Mouse (Mus musculus): ENCODE results near the gene Asb12.
"Not testable (repeated sequence)": the region's sequence is repeated elsewhere in the genome, so short reads cannot be mapped to it uniquely, and the experiment has no call there.

Asb12 gene

GRCm38 (mm10) chrX:95557887-95558286 is at the start of gene Asb12, which contains the start of gene Pfn5:
Gene Asb12 (minus strand): TSS chrX:95557987.
Gene Pfn5 (plus strand): TSS chrX:95558104.
- in situ Hi-C loops (cut with MboI, MseI), result loop anchor here in 1 of 2 experiments (10.0 kb wide), 1 partner anchor 477 kb away; no protein-coding TSS in a partner anchor

DNA sequence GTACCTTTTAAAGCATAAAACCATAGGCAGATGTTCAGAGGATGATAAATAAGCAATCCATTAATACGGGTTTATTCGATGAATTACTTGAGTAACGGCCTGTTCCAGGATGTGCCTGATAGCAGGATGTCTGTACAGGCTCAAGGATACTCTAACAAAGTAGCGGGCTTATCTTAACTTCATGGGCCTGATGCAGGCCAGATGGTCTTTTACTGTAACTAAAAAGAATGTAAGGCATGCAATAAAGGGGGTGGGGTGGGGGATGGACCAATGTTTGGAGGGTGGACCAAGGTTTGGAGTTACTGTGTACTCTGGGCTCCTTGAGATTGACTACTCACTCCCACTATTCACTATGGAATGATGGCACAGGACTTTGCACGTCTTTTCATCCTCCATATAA is 42.8 kb upstream of the Asb12 start:
- in situ Hi-C loops (cut with MboI, MseI), result no loop called here

GRCm38 (mm10) chrX:95554321-95554720 is 3.5 kb downstream of the Asb12 start:
- in situ Hi-C loops (cut with MboI, MseI), result loop anchor here in 1 of 2 experiments (10.0 kb wide), 1 partner anchor 480 kb away; no protein-coding TSS in a partner anchor

- in situ Hi-C loops (cut with MboI, MseI), result not testable (repeated sequence)
Measured at GRCm38 (mm10) chrX:95535493-95535892, 22.3 kb downstream of the Asb12 start.

- in situ Hi-C loops (cut with MboI, MseI), result no loop called here
Measured at GRCm38 (mm10) chrX:95525166-95525565, 32.6 kb downstream of the Asb12 start.

- in situ Hi-C loops (cut with MboI, MseI), result no loop called here
Measured at GRCm38 (mm10) chrX:95523883-95524282, 33.9 kb downstream of the Asb12 start.

GRCm38 (mm10) chrX:95457166-95457565 is 100.6 kb downstream of the Asb12 start:
- in situ Hi-C loops (cut with MboI, MseI), result no loop called here

DNA sequence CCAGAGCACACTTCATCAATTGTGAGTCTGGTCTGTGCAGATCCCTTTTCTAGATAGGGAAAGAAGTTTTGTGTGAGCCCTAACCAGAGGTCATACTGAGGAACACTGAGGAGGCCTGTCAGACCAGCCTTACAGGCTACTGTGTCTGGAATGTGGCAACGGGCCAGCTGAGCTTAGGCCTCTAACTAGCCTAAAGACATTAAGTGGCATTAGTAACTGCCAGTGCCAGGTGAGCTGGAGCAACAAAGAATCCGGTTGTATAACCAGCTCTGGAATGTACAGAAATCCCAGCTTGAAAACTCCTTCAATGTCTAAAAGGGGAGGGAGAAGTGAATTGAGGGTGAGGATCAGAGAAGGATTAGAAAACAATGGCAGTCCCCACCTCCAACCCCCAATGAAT is 111.9 kb downstream of the Asb12 start:
- in situ Hi-C loops (cut with MboI, MseI), result no loop called here

DNA sequence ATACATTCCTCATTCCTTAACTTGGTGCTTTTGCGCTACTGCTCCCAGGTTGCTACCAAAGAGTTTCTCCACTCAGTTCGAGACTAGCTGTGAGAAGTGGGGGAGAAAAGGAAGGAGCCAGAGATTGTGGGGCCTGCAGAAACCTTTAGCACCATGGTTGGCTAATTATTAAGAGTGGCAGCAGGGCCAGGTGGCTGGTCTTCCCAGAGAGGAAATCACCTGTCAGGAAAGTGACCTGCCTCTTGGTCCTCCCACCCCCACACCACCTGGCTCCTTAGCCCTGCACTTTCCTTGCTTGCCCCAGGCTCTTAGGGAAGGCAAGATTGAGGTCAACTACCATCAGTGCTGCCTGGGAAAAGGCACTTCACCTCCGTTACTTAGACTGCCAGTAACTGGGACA is 112.6 kb downstream of the Asb12 start:
- in situ Hi-C loops (cut with MboI, MseI), result no loop called here

GRCm38 (mm10) chrX:95444776-95445111 is 113.0 kb downstream of the Asb12 start, which contains the start of gene Amer1:
Gene Amer1 (minus strand): TSS chrX:95444872.
- in situ Hi-C loops (cut with MboI, MseI), result no loop called here

- in situ Hi-C loops (cut with MboI, MseI), result no loop called here
Measured at GRCm38 (mm10) chrX:95443898-95444775, 113.7 kb downstream of the Asb12 start.

DNA sequence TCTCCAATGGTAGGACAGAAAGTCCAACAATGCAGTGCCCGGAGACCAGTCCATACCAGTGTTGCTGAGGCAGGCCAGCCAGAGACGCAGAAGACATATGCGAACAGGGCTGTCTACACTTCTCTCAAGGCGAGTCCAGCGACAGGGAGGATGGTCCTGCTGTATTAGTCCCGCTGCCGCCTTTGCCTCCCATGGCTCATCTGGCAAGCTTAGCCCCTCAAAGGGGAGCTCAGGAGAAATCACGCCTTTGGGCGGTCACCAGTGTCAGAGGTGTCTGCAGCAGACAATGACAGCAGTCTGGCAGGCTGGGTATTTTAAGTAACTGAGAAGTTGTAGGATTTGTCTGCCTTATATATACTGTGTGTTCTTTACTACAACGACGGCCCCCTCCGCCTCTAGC is 114.4 kb downstream of the Asb12 start:
- in situ Hi-C loops (cut with MboI, MseI), result no loop called here

DNA sequence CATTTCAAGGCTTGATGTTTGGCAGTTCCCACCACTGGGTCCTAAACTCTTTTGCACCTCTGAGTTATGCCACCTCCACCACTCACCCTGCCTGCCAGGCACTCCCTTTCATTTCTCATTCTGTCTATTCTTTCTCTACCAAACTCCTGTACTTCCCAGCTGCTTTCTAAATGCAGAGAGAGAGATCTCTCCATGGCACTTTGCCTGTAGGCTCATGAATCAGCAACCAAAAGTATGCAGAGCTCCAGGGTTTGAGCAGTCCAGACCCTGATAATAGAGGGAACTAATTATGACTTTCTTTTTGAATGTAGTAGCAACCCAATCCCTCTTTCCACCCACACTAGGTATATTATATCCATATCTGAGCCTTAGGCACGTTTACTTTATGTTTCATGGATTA is 115.5 kb downstream of the Asb12 start:
- in situ Hi-C loops (cut with MboI, MseI), result no loop called here

GRCm38 (mm10) chrX:95441290-95441689 is 116.5 kb downstream of the Asb12 start:
- in situ Hi-C loops (cut with MboI, MseI), result no loop called here

DNA sequence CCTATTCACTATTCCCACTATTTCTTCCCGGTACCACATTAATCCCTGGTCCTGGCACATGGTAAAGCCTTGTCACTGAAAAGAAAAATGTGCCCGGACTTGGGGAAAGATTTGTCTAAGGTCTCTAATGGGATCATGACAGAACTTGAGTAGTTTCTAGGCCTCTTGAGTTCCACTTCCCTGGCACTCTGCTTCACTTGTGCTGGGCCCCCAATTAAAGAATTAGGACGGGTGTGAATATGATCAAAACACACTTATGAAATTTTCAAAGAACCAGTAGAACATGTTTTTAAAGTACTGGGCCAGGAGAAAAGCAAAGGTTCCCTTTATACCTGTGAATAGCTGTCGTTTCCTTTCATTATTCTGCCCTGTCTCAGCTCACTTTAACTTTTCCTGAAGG is 119.3 kb downstream of the Asb12 start:
- in situ Hi-C loops (cut with MboI, MseI), result no loop called here

DNA sequence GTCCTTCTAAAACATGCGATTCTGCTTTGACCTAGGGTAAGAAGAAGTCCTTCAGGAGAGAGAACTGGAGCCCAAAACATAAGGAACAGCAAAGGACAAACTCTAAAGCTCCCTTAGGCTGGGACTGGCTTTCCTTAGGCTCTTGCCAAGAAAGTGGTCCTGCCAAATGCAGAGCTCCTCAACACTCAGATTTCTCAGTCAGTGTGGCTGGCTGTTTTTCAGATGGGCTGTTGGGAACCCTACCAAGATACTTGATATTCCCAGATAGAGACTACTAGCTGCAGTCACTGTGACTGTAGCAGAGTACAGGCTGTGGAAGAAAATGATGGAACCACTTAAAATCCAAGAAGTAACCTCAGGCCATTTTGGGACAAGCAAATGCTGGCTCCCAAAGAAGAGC is 120.6 kb downstream of the Asb12 start:
- in situ Hi-C loops (cut with MboI, MseI), result no loop called here
